Mouse (Mus musculus): ENCODE results near the gene Mcm2. TPM values are rescaled to one million over a fixed set of nuclear protein-coding genes. Genes with fewer than 3 reads are reported as not detected.

Gene Mcm2
- polyA plus RNA-seq, 1 experiment, result 14.5 TPM

GRCm38 (mm10) chr6:88893559-88893958 lies 5.0 kb downstream of the Mcm2 start:
- WGBS, result 52% methylated on average over 5 of the region's 5 CpGs
- peaks cover 17% of the 10 kb centered on the region for H3K36me3 ChIP-seq (ENCODE audit: control insufficient read depth, insufficient read depth, low read length)
- H3K27ac ChIP-seq (ENCODE audit: insufficient read depth, low read depth, low read length), result no peak overlapping the region
- H3K4me3 ChIP-seq (ENCODE audit: low read depth, low read length), result no peak overlapping the region
- TF ChIP-seq CTCF (IDR thresholded peaks at IDR 0.05; ENCODE audit: extremely low read depth, insufficient read length, insufficient replicate concordance, low read depth, low read length), result peak; percentile 89; the same call in 1 of the 2 replicates
- no peak for TF ChIP-seq POLR2A (IDR thresholded peaks at IDR 0.05; ENCODE audit: low read depth, low read length)
- H3K4me1 ChIP-seq (ENCODE audit: control insufficient read depth, insufficient read depth, insufficient read length, low read length), result no peaks in the 10 kb centered on the region; the same call in none of the 2 replicates
- no peaks in the 10 kb centered on the region for H3K27me3 ChIP-seq (ENCODE audit: control insufficient read depth, insufficient read depth, low read length)

- TF ChIP-seq POLR2A (IDR thresholded peaks at IDR 0.05; ENCODE audit: low read depth, low read length) (no peak), CTCF (IDR thresholded peaks at IDR 0.05; ENCODE audit: extremely low read depth, insufficient read length, insufficient replicate concordance, low read depth, low read length) (no peak)
- WGBS, result 85% methylated on average over 7 of the region's 7 CpGs
- H3K27me3 ChIP-seq (ENCODE audit: control insufficient read depth, insufficient read depth, low read length), result no peaks in the 10 kb centered on the region
- H3K27ac ChIP-seq (ENCODE audit: insufficient read depth, low read depth, low read length), result no peak overlapping the region
- no peaks in the 10 kb centered on the region; the same call in none of the 2 replicates for H3K4me1 ChIP-seq (ENCODE audit: control insufficient read depth, insufficient read depth, insufficient read length, low read length)
- H3K36me3 ChIP-seq (ENCODE audit: control insufficient read depth, insufficient read depth, low read length), result peaks cover 31% of the 10 kb centered on the region
- H3K4me3 ChIP-seq (ENCODE audit: low read depth, low read length), result no peak overlapping the region
These were observed 7.7 kb downstream of the Mcm2 start for GRCm38 (mm10) chr6:88890832-88891231.

- Histone ChIP-seq H3K4me3 (ENCODE audit: low read depth, low read length) (no peak overlapping the region), H3K4me1 (ENCODE audit: control insufficient read depth, insufficient read depth, insufficient read length, low read length) (peaks cover 1% of the 10 kb centered on the region), H3K27ac (ENCODE audit: insufficient read depth, low read depth, low read length) (no peak overlapping the region), H3K27me3 (ENCODE audit: control insufficient read depth, insufficient read depth, low read length) (no peaks in the 10 kb centered on the region), H3K36me3 (ENCODE audit: control insufficient read depth, insufficient read depth, low read length) (peaks cover 37% of the 10 kb centered on the region)
- TF ChIP-seq CTCF (IDR thresholded peaks at IDR 0.05; ENCODE audit: extremely low read depth, insufficient read length, insufficient replicate concordance, low read depth, low read length) (no peak), POLR2A (IDR thresholded peaks at IDR 0.05; ENCODE audit: low read depth, low read length) (no peak)
- WGBS, result 76% methylated on average over 13 of the region's 13 CpGs
These were observed 9.1 kb downstream of the Mcm2 start for GRCm38 (mm10) chr6:88889410-88890042.

DNA sequence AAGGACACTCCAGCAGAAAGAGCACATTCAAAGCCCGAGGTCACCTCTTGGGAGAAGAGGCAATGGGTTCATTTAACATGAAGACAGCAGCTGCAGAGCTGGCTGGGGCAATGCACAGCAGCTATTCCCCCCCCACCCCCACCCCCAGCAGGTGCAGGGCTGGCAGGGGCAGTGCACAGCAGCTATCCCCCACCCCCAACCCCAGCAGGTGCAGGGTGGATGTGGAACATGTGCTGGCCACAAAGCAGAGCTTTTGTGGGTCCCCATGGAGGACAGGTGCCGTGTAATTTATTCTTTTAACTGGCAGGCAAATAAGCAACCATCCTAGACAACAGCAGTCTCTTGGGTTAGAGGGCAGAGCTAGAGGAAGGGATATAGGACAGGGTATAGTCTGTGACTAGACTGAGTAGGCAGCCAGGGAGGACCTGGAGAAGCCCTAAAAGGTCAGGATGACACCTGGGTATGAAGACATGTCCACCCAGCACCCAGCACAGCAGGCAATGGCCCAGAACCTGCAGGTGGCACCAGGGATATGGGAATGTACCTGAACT lies 12.1 kb downstream of the Mcm2 start:
- H3K27me3 ChIP-seq (ENCODE audit: control insufficient read depth, insufficient read depth, low read length), result no peaks in the 10 kb centered on the region
- 71% methylated on average over 2 of the region's 2 CpGs for WGBS
- TF ChIP-seq CTCF (IDR thresholded peaks at IDR 0.05; ENCODE audit: extremely low read depth, insufficient read length, insufficient replicate concordance, low read depth, low read length) (no peak), POLR2A (IDR thresholded peaks at IDR 0.05; ENCODE audit: low read depth, low read length) (no peak)
- peaks cover 3% of the 10 kb centered on the region for H3K4me1 ChIP-seq (ENCODE audit: control insufficient read depth, insufficient read depth, insufficient read length, low read length)
- peaks cover 44% of the 10 kb centered on the region for H3K36me3 ChIP-seq (ENCODE audit: control insufficient read depth, insufficient read depth, low read length)
- no peak overlapping the region for H3K4me3 ChIP-seq (ENCODE audit: low read depth, low read length)
- no peak overlapping the region for H3K27ac ChIP-seq (ENCODE audit: insufficient read depth, low read depth, low read length)

DNA sequence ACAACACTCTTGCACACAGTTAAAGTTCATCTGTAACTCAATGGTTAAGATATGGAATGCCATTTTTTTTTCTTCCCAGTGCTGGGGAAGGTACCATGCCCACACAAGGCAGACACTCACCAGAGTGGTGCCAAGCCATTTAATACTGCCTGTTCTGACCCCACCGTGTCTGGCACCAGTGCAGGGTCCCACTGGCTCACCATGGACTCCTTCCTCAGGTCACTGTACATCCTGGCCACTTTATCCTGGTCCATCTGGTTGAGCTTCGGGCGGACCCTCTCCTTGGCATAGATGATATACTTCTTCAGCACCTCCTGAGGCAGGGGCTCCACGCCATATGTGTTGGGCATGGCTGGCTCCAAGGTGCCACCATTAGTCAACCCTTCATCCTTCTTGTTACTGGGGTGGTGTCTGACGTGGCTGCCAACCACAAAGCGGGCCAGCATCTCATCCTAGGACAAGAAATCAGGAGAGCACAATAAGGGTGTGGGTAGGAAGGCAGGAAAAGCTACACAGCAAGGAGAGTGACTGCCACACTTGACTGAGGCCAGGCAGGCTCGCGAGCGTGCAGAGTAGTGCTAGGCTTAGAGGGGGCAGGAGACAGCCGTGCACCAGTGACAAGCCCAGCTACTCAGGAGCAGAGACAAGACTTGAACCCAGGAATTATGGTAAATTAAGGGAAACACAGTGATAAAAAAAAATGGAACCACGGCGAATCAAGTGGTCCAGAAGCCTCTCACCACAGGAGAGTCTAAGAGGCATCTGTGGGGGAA lies 12.8 kb downstream of the Mcm2 start:
- peaks cover 3% of the 10 kb centered on the region for H3K4me1 ChIP-seq (ENCODE audit: control insufficient read depth, insufficient read depth, insufficient read length, low read length)
- H3K36me3 ChIP-seq (ENCODE audit: control insufficient read depth, insufficient read depth, low read length), result peaks cover 39% of the 10 kb centered on the region
- WGBS, result 94% methylated on average over 12 of the region's 12 CpGs
- no peak overlapping the region for H3K4me3 ChIP-seq (ENCODE audit: low read depth, low read length)
- TF ChIP-seq POLR2A (IDR thresholded peaks at IDR 0.05; ENCODE audit: low read depth, low read length), result no peak
- no peak for TF ChIP-seq CTCF (IDR thresholded peaks at IDR 0.05; ENCODE audit: extremely low read depth, insufficient read length, insufficient replicate concordance, low read depth, low read length)
- H3K27ac ChIP-seq (ENCODE audit: insufficient read depth, low read depth, low read length), result no peak overlapping the region
- no peaks in the 10 kb centered on the region for H3K27me3 ChIP-seq (ENCODE audit: control insufficient read depth, insufficient read depth, low read length)

GRCm38 (mm10) chr6:88884690-88885089 lies 13.9 kb downstream of the Mcm2 start:
- Histone ChIP-seq H3K36me3 (ENCODE audit: control insufficient read depth, insufficient read depth, low read length) (peaks cover 34% of the 10 kb centered on the region), H3K4me1 (ENCODE audit: control insufficient read depth, insufficient read depth, insufficient read length, low read length) (peaks cover 3% of the 10 kb centered on the region), H3K4me3 (ENCODE audit: low read depth, low read length) (no peak overlapping the region), H3K27me3 (ENCODE audit: control insufficient read depth, insufficient read depth, low read length) (no peaks in the 10 kb centered on the region), H3K27ac (ENCODE audit: insufficient read depth, low read depth, low read length) (no peak overlapping the region)
- TF ChIP-seq POLR2A (IDR thresholded peaks at IDR 0.05; ENCODE audit: low read depth, low read length) (no peak), CTCF (IDR thresholded peaks at IDR 0.05; ENCODE audit: extremely low read depth, insufficient read length, insufficient replicate concordance, low read depth, low read length) (no peak)
- 94% methylated on average over 17 of the region's 17 CpGs for WGBS

DNA sequence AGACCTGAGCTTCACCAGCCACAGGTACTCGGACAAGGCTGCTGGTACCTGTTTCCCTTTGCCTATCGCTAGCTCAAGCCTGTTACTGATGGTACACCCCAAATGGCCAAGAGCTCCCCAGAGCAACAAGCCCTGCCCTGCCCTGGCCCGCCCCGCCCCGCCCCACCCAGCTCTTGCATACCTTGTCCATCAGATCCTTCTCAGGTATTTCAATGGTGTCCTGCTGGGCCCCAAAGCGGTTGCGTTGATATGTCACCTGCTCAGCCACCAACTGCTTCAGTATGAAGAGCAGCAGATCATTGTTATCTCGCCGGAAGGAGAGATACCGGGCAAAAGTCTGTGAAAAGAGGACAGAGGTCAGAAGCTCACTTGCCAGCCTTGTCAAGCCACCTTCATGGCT lies 14.4 kb downstream of the Mcm2 start:
- Histone ChIP-seq H3K4me1 (ENCODE audit: control insufficient read depth, insufficient read depth, insufficient read length, low read length) (peaks cover 3% of the 10 kb centered on the region), H3K27me3 (ENCODE audit: control insufficient read depth, insufficient read depth, low read length) (no peaks in the 10 kb centered on the region), H3K4me3 (ENCODE audit: low read depth, low read length) (no peak overlapping the region), H3K27ac (ENCODE audit: insufficient read depth, low read depth, low read length) (no peak overlapping the region), H3K36me3 (ENCODE audit: control insufficient read depth, insufficient read depth, low read length) (peaks cover 34% of the 10 kb centered on the region)
- no peak for TF ChIP-seq CTCF (IDR thresholded peaks at IDR 0.05; ENCODE audit: extremely low read depth, insufficient read length, insufficient replicate concordance, low read depth, low read length)
- TF ChIP-seq POLR2A (IDR thresholded peaks at IDR 0.05; ENCODE audit: low read depth, low read length), result no peak
- WGBS, result 64% methylated on average over 10 of the region's 10 CpGs
